Mouse (Mus musculus) lung, postnatal 4 days (tissue): Measurements from ENCODE around the gene 1700088E04Rik.
A peak's percentile ranks its signal among the peaks of the same experiment; 100 is the strongest.

ENCODE experiments used
- DNase-seq, 2 experiments: peaks; one replicate each; pipeline ENCODE4 v3.0.0; 2021

Gene 1700088E04Rik

GRCm38 (mm10) chr15:79140866-79141565 is at the start of gene 1700088E04Rik, which contains the start of gene Polr2f:
Gene 1700088E04Rik (minus strand): TSS chr15:79141253.
Gene Polr2f (plus strand): TSS chr15:79141009.
- peak; percentile 95 to 96 for DNase-seq

- DNase-seq, result no peak
These were observed 46.8 kb upstream of the 1700088E04Rik start for GRCm38 (mm10) chr15:79187819-79188218.

GRCm38 (mm10) chr15:79185213-79185612 is 44.2 kb upstream of the 1700088E04Rik start:
- peak in 1 of 2 experiments; percentile 26 for DNase-seq

- no peak for DNase-seq
These were observed 35.9 kb upstream of the 1700088E04Rik start for GRCm38 (mm10) chr15:79176905-79177304.

GRCm38 (mm10) chr15:79166712-79167111 is 25.7 kb upstream of the 1700088E04Rik start:
- DNase-seq, result no peak

- no peak for DNase-seq
These were observed 24.1 kb upstream of the 1700088E04Rik start, which contains the start of gene Sox10 for GRCm38 (mm10) chr15:79165140-79165539. Gene Sox10 (minus strand): TSS chr15:79165240.

GRCm38 (mm10) chr15:79164251-79164650 is 23.2 kb upstream of the 1700088E04Rik start:
- no peak for DNase-seq

GRCm38 (mm10) chr15:79162822-79163221 is 21.8 kb upstream of the 1700088E04Rik start:
- no peak for DNase-seq

- DNase-seq, result no peak
These were observed 21.2 kb upstream of the 1700088E04Rik start for GRCm38 (mm10) chr15:79162301-79162700.

GRCm38 (mm10) chr15:79155572-79155971 is 14.5 kb upstream of the 1700088E04Rik start:
- no peak for DNase-seq

GRCm38 (mm10) chr15:79152709-79153108 is 11.7 kb upstream of the 1700088E04Rik start:
- DNase-seq, result no peak

GRCm38 (mm10) chr15:79151881-79152280 is 10.8 kb upstream of the 1700088E04Rik start:
- DNase-seq, result no peak

GRCm38 (mm10) chr15:79148533-79148932 is 7.5 kb upstream of the 1700088E04Rik start:
- peak; percentile 82 to 88 for DNase-seq

GRCm38 (mm10) chr15:79145522-79145921 is 4.5 kb upstream of the 1700088E04Rik start:
- no peak for DNase-seq

- DNase-seq, result no peak
These were observed 3.0 kb upstream of the 1700088E04Rik start for GRCm38 (mm10) chr15:79144021-79144420.

- no peak for DNase-seq
These were observed 2.3 kb upstream of the 1700088E04Rik start for GRCm38 (mm10) chr15:79143316-79143715.

GRCm38 (mm10) chr15:79141566-79141917 is 489 bp upstream of the 1700088E04Rik start:
- no peak for DNase-seq

GRCm38 (mm10) chr15:79139640-79140039 is 1.4 kb downstream of the 1700088E04Rik start:
- no peak for DNase-seq

- DNase-seq, result peak in 1 of 2 experiments; percentile 44
These were observed 5.1 kb downstream of the 1700088E04Rik start for GRCm38 (mm10) chr15:79135783-79136575.

GRCm38 (mm10) chr15:79135332-79135731 is 5.7 kb downstream of the 1700088E04Rik start:
- no peak for DNase-seq

- DNase-seq, result no peak
These were observed 6.4 kb downstream of the 1700088E04Rik start for GRCm38 (mm10) chr15:79134496-79135270.

GRCm38 (mm10) chr15:79133191-79133661 is 7.8 kb downstream of the 1700088E04Rik start:
- DNase-seq, result peak; percentile 37 to 59

- peak; percentile 76 to 84 for DNase-seq
These were observed 9.6 kb downstream of the 1700088E04Rik start for GRCm38 (mm10) chr15:79131442-79131841.
